26 mouse cellular contexts compared by ENCODE assay signal in genomic region chr14:60747154-60747870, GRCm38 (mm10). TPM values are rescaled to one million over a fixed set of nuclear protein-coding genes. Genes with fewer than 3 reads are reported as not detected.
DNase-seq lines count a peak whose midpoint lies in the region; ATAC-seq and TF ChIP-seq lines count a peak whose summit lies in the region.
"Had no signal": no experiment of that assay in that cellular context is flagged by ENCODE, and none has a peak within 500 bp of the region (broad histone marks: within the 10 kb centered on the region; RNA-seq: fewer than 3 reads in every experiment).

No protein-coding gene starts in this region.

- DNase-seq in layer of hippocampus, adult 2 months (ENCODE audit: low spot score in 2 of 2) = no peak
- DNase-seq in layer of hippocampus, postnatal 25 days (ENCODE audit: extremely low spot score in 1 of 2, low spot score in 1 of 2) = no peak
- no peak for DNase-seq in frontal cortex, postnatal 36 days (ENCODE audit: low spot score in 2 of 2)
- no peak for DNase-seq in testis, postnatal 14 days (ENCODE audit: low spot score)
- no peak for DNase-seq in cerebellum, adult 18-20 months
- DNase-seq: adrenal gland, adult 8-10 months; adrenal gland, postnatal 25 days; cerebellum, adult 8-10 months; cerebellum, postnatal 10 days; cerebellum, postnatal 36 days; gastrocnemius, postnatal 25 days; heart, postnatal 36 days had no signal

- peak; percentile 39 for ATAC-seq in granulocyte monocyte progenitor cell, adult 5-6 weeks (replicated peaks; ENCODE audit: poor library complexity, severe bottlenecking)
- ATAC-seq in megakaryocyte progenitor cell, adult 5-6 weeks (replicated peaks; ENCODE audit: poor library complexity) = peak; percentile 50
- ATAC-seq: activated CD4-positive, CD25-positive, alpha-beta regulatory T cell, adult 4 months; CD4-positive, CD25-positive, alpha-beta regulatory T cell, adult 4 months; forebrain, embryonic 13.5 days; forebrain, embryonic 16.5 days; hindbrain, postnatal 0 days; inflammation-experienced regulatory T-cells, adult 6 months; intestine, embryonic 16.5 days had no signal

- TF ChIP-seq CTCF in layer of hippocampus, adult 2 months (conservative IDR thresholded peaks at IDR 0.05) = no peak

- H3K4me3 ChIP-seq in layer of hippocampus, adult 2 months = no peak overlapping the region
- H3K4me3 ChIP-seq: forebrain, embryonic 10.5 days; forebrain, embryonic 13.5 days; heart, embryonic 12.5 days; heart, embryonic 15.5 days had no signal

- peak overlapping the region; percentile 65 for H3K27ac ChIP-seq in layer of hippocampus, adult 2 months
- H3K27ac ChIP-seq: forebrain, embryonic 10.5 days; forebrain, embryonic 13.5 days; heart, embryonic 15.5 days; hindbrain, embryonic 14.5 days; hindbrain, postnatal 0 days had no signal

RNA-seq across cellular contexts. Expression of gene C1qtnf9, which starts 20.6 kb away (rescaled TPM):
- total RNA-seq in layer of hippocampus, adult 2 months (2021) = under 1 TPM; 0.29 to 0.44 TPM
- total RNA-seq in layer of hippocampus, postnatal 25 days (2021) = under 1 TPM; 0.31 to 0.42 TPM
- not detected in 2 replicates for total RNA-seq in granulocyte monocyte progenitor cell, adult 5-6 weeks (2014; fragmentation: Nextera tagmentation)
- total RNA-seq in granulocyte monocyte progenitor cell, adult 5-6 weeks (2017) = not detected in 2 replicates
- total RNA-seq in megakaryocyte progenitor cell, adult 5-6 weeks (2015) = not detected in 2 replicates
- not detected in 2 replicates for total RNA-seq in megakaryocyte progenitor cell, adult 5-6 weeks (2017)
- total RNA-seq: hindbrain, postnatal 0 days; MEL had no signal

RNA-seq across cellular contexts. Expression of gene Mipep, which starts 37.1 kb away (rescaled TPM):
- total RNA-seq in layer of hippocampus, adult 2 months (2021) = 10 to 100 TPM; 31.1 to 33.9 TPM
- total RNA-seq in layer of hippocampus, postnatal 25 days (2021) = 10 to 100 TPM; 30.1 to 31.9 TPM
- 19.7 and 25.8 TPM in 2 replicates for total RNA-seq in granulocyte monocyte progenitor cell, adult 5-6 weeks (2014; fragmentation: Nextera tagmentation)
- 24.0 and 25.5 TPM in 2 replicates for total RNA-seq in granulocyte monocyte progenitor cell, adult 5-6 weeks (2017)
- 15.8 and 20.6 TPM in 2 replicates for total RNA-seq in megakaryocyte progenitor cell, adult 5-6 weeks (2015)
- total RNA-seq in megakaryocyte progenitor cell, adult 5-6 weeks (2017) = 23.1 and 24.2 TPM in 2 replicates
